Mouse (Mus musculus): ENCODE results near the gene Dhx35. TPM values are rescaled to one million over a fixed set of nuclear protein-coding genes. Genes with fewer than 3 reads are reported as not detected.
A peak's percentile ranks its signal among the peaks of the same experiment; 100 is the strongest.

Dhx35 gene
- total RNA-seq, 2 experiments from 2014 or later: 16.1 to 22.0 TPM

GRCm38 (mm10) chr2:158886571-158886970 is 92.0 kb downstream of the Dhx35 start:
- peak in 1 of 2 experiments; percentile 29 for DNase-seq (ENCODE audit: extremely low spot score in 1 of 2, low spot score in 1 of 2)

GRCm38 (mm10) chr2:158888531-158888930 is 93.9 kb downstream of the Dhx35 start:
- DNase-seq (ENCODE audit: extremely low spot score in 1 of 2, low spot score in 1 of 2): no peak

- no peak for DNase-seq (ENCODE audit: extremely low spot score in 1 of 2, low spot score in 1 of 2)
These were observed 94.6 kb downstream of the Dhx35 start for GRCm38 (mm10) chr2:158889201-158889600.

GRCm38 (mm10) chr2:158891319-158891718 is 96.7 kb downstream of the Dhx35 start:
- DNase-seq (ENCODE audit: extremely low spot score in 1 of 2, low spot score in 1 of 2): no peak

- DNase-seq (ENCODE audit: extremely low spot score in 1 of 2, low spot score in 1 of 2): no peak
These were observed 98.7 kb downstream of the Dhx35 start for GRCm38 (mm10) chr2:158893171-158893853.

- no peak for DNase-seq (ENCODE audit: extremely low spot score in 1 of 2, low spot score in 1 of 2)
These were observed 104.0 kb downstream of the Dhx35 start for GRCm38 (mm10) chr2:158898469-158899196.

Other genes with a start within 250 kb of the Dhx35 start
- 10 to 100 TPM; 68.3 to 77.6 TPM for gene Slc32a1, start 184.0 kb upstream of the Dhx35 start, total RNA-seq (2021)
- gene Actr5, start 169.9 kb upstream of the Dhx35 start, total RNA-seq (2021): 10 to 100 TPM; 10.0 to 10.2 TPM
- 100 to 1,000 TPM; 138 to 141 TPM for gene Ppp1r16b, start 129.4 kb upstream of the Dhx35 start, total RNA-seq (2021)
- 1 to 10 TPM; 5.2 to 6.5 TPM for gene Fam83d, start 26.7 kb upstream of the Dhx35 start, total RNA-seq (2021)